Mouse (Mus musculus): Measurements from ENCODE around the gene Mup3.

DNA sequence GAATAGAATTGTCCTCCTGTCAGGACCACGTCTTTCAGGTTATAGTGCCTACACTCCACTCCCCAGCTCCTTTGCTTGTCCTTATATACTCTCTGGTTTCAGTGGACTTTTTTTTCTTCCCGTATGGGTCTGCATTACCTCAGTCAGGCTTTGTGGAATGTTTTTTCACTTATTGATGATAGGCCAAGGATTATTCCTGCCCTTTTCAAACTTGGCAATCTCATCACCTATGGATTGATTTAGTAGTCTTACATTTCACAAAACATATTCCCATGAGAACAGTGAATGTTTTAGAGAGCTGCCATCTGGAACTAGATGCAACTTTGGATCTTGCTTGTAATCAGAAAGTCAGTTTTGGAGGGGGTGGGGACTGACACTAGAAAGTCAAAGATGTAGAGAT is at the start of gene Mup3:
- no peak for TF ChIP-seq CTCF (IDR thresholded peaks at IDR 0.05; ENCODE audit: borderline replicate concordance, extremely low read depth, insufficient read depth, insufficient read length)
- no peak for TF ChIP-seq POLR2A (IDR thresholded peaks at IDR 0.05; ENCODE audit: borderline replicate concordance, extremely low read depth, insufficient read depth, insufficient read length, poor library complexity, severe bottlenecking)

All from brain, embryonic 14.5 days (tissue).